Mouse (Mus musculus): ENCODE results near the gene Cwc22.

Cwc22 gene

GRCm38 (mm10) chr2:77924003-77924402, 22.2 kb downstream of the Cwc22 start:
- DNase-seq = no peak

- no peak for DNase-seq
Observed at GRCm38 (mm10) chr2:77923182-77923581, 23.0 kb downstream of the Cwc22 start.

GRCm38 (mm10) chr2:77921307-77921706, 24.9 kb downstream of the Cwc22 start:
- DNase-seq = no peak

- DNase-seq = no peak
Observed at GRCm38 (mm10) chr2:77920621-77921020, 25.6 kb downstream of the Cwc22 start.

- DNase-seq = no peak
Observed at GRCm38 (mm10) chr2:77918474-77918873, 27.7 kb downstream of the Cwc22 start.

GRCm38 (mm10) chr2:77918006-77918405, 28.2 kb downstream of the Cwc22 start:
- no peak for DNase-seq

- no peak for DNase-seq
Observed at GRCm38 (mm10) chr2:77917360-77917734, 28.8 kb downstream of the Cwc22 start.

GRCm38 (mm10) chr2:77916586-77917359, 29.4 kb downstream of the Cwc22 start:
- DNase-seq = no peak

- no peak for DNase-seq
Observed at GRCm38 (mm10) chr2:77915187-77915586, 31.0 kb downstream of the Cwc22 start.

GRCm38 (mm10) chr2:77913628-77914027, 32.5 kb downstream of the Cwc22 start:
- no peak for DNase-seq

GRCm38 (mm10) chr2:77912197-77912596, 34.0 kb downstream of the Cwc22 start:
- no peak for DNase-seq

- DNase-seq = no peak
Observed at GRCm38 (mm10) chr2:77911452-77911851, 34.7 kb downstream of the Cwc22 start.

GRCm38 (mm10) chr2:77910216-77910615, 36.0 kb downstream of the Cwc22 start:
- DNase-seq = no peak

- DNase-seq = no peak
Observed at GRCm38 (mm10) chr2:77907164-77907563, 39.0 kb downstream of the Cwc22 start.

GRCm38 (mm10) chr2:77905023-77905422, 41.2 kb downstream of the Cwc22 start:
- DNase-seq = no peak

- DNase-seq = no peak
Observed at GRCm38 (mm10) chr2:77904495-77904894, 41.7 kb downstream of the Cwc22 start.

- no peak for DNase-seq
Observed at GRCm38 (mm10) chr2:77903979-77904378, 42.2 kb downstream of the Cwc22 start.

- DNase-seq = no peak
Observed at GRCm38 (mm10) chr2:77903098-77903497, 43.1 kb downstream of the Cwc22 start.

- DNase-seq = no peak
Observed at GRCm38 (mm10) chr2:77901269-77901668, 44.9 kb downstream of the Cwc22 start.

- DNase-seq = no peak
Observed at GRCm38 (mm10) chr2:77900741-77901140, 45.4 kb downstream of the Cwc22 start.

- no peak for DNase-seq
Observed at GRCm38 (mm10) chr2:77900111-77900510, 46.1 kb downstream of the Cwc22 start.

- no peak for DNase-seq
Observed at GRCm38 (mm10) chr2:77898436-77898835, 47.7 kb downstream of the Cwc22 start.

GRCm38 (mm10) chr2:77897988-77898387, 48.2 kb downstream of the Cwc22 start:
- DNase-seq = no peak

- DNase-seq = no peak
Observed at GRCm38 (mm10) chr2:77897558-77897899, 48.6 kb downstream of the Cwc22 start.
